Mouse (Mus musculus): ENCODE measurements around the gene Flnc. TPM values are rescaled to one million over a fixed set of nuclear protein-coding genes. Genes with fewer than 3 reads are reported as not detected.
"Not testable (repeated sequence)": the region's sequence is repeated elsewhere in the genome, so short reads cannot be mapped to it uniquely, and the experiment has no call there.

Gene Flnc
- total RNA-seq (2021) = 100 to 1,000 TPM; 205 to 216 TPM

GRCm38 (mm10) chr6:29433038-29433803 lies at the start of gene Flnc:
Gene Flnc (plus strand): TSS chr6:29433256.
- intact Hi-C loops (cut with DNase I) = loop anchor here (5.0 kb wide), 1 partner anchor 86 kb away; the partner anchor contains the start of gene Calu
- peak; percentile 63 to 69 for DNase-seq

GRCm38 (mm10) chr6:29388052-29388518 lies 45.0 kb upstream of the Flnc start, which contains the start of gene Opn1sw:
Gene Opn1sw (minus strand): TSS chr6:29388468.
- peak in 1 of 2 experiments; percentile 6 for DNase-seq
- intact Hi-C loops (cut with DNase I) = loop anchor here (2.0 kb wide), 1 partner anchor 97 kb away; no protein-coding TSS in a partner anchor

- peak; percentile 90 to 92 for DNase-seq
- intact Hi-C loops (cut with DNase I) = loop anchor here (2.0 kb wide), 1 partner anchor 96 kb away; no protein-coding TSS in a partner anchor
Measured at GRCm38 (mm10) chr6:29388606-29389080, 44.4 kb upstream of the Flnc start.

- DNase-seq = no peak
- intact Hi-C loops (cut with DNase I) = loop anchor here (2.0 kb wide), 1 partner anchor 95 kb away; no protein-coding TSS in a partner anchor
Measured at GRCm38 (mm10) chr6:29389425-29389824, 43.6 kb upstream of the Flnc start.

- intact Hi-C loops (cut with DNase I); DNase-seq: not testable (repeated sequence)
Measured at GRCm38 (mm10) chr6:29390500-29390899, 42.6 kb upstream of the Flnc start.

GRCm38 (mm10) chr6:29391241-29391640 lies 41.8 kb upstream of the Flnc start:
- intact Hi-C loops (cut with DNase I) = not testable (repeated sequence)

GRCm38 (mm10) chr6:29391802-29392201 lies 41.3 kb upstream of the Flnc start:
- intact Hi-C loops (cut with DNase I) = no loop called here

More at GRCm38 (mm10) chr6:29391241-29391640, 41.8 kb upstream of the Flnc start:
- DNase-seq = not testable (repeated sequence)

GRCm38 (mm10) chr6:29394286-29394685 lies 38.8 kb upstream of the Flnc start:
- no peak for DNase-seq
- intact Hi-C loops (cut with DNase I) = no loop called here

More at GRCm38 (mm10) chr6:29391802-29392201, 41.3 kb upstream of the Flnc start:
- no peak for DNase-seq

GRCm38 (mm10) chr6:29395910-29396713 lies 36.9 kb upstream of the Flnc start, which contains the start of gene Ccdc136:
Gene Ccdc136 (plus strand): TSS chr6:29396309.
- intact Hi-C loops (cut with DNase I) = no loop called here
- DNase-seq = peak; percentile 70 to 73

GRCm38 (mm10) chr6:29396714-29397540 lies 36.1 kb upstream of the Flnc start:
- DNase-seq = no peak
- intact Hi-C loops (cut with DNase I) = no loop called here

GRCm38 (mm10) chr6:29397575-29397974 lies 35.5 kb upstream of the Flnc start:
- intact Hi-C loops (cut with DNase I) = no loop called here
- DNase-seq = no peak

- intact Hi-C loops (cut with DNase I) = no loop called here
- no peak for DNase-seq
Measured at GRCm38 (mm10) chr6:29399851-29400250, 33.2 kb upstream of the Flnc start.

- intact Hi-C loops (cut with DNase I) = no loop called here
- DNase-seq = peak in 1 of 2 experiments; percentile 18
Measured at GRCm38 (mm10) chr6:29402693-29403342, 30.2 kb upstream of the Flnc start.

GRCm38 (mm10) chr6:29406412-29406811 lies 26.6 kb upstream of the Flnc start:
- no peak for DNase-seq
- intact Hi-C loops (cut with DNase I) = no loop called here

- intact Hi-C loops (cut with DNase I) = no loop called here
Measured at GRCm38 (mm10) chr6:29415446-29415845, 17.6 kb upstream of the Flnc start.

GRCm38 (mm10) chr6:29420596-29420995 lies 12.5 kb upstream of the Flnc start:
- intact Hi-C loops (cut with DNase I) = no loop called here
- no peak for DNase-seq

More at GRCm38 (mm10) chr6:29415446-29415845, 17.6 kb upstream of the Flnc start:
- DNase-seq = no peak

GRCm38 (mm10) chr6:29425118-29425517 lies 7.9 kb upstream of the Flnc start:
- no peak for DNase-seq
- intact Hi-C loops (cut with DNase I) = no loop called here

GRCm38 (mm10) chr6:29426331-29426730 lies 6.7 kb upstream of the Flnc start:
- intact Hi-C loops (cut with DNase I) = no loop called here
- no peak for DNase-seq

GRCm38 (mm10) chr6:29428171-29428570 lies 4.9 kb upstream of the Flnc start:
- no peak for DNase-seq
- intact Hi-C loops (cut with DNase I) = no loop called here

Measured in heart, postnatal 36 days (tissue).